Mouse (Mus musculus) hindbrain, embryonic 12.5 days (tissue): ENCODE measurements at regions not wholly inside any gene's neighbourhood (a gene's known extent, or its start where the extent isn't known, plus 50 kb on each side); places are given as distances from the start of the nearest gene placed in this dataset.

Experiments
- ATAC-seq: fragments of 200-750 bp; cut with Nextera tagmentation; 2 replicates; pipeline ENCODE4 v1.8.0; 2017; ENCODE audit warnings: moderate TSS enrichment; ENCODE audit not compliant: low FRiP score
- H3K27ac ChIP-seq: fragments of 300-500 bp; sonication (generic); 2 replicates; pipeline ENCODE4 v1.5.1; 2016; ENCODE audit warnings: mild to moderate bottlenecking
- H3K27me3 ChIP-seq: fragments of 300-500 bp; sonication (generic); 2 replicates; pipeline ENCODE4 v1.6.1; 2016; ENCODE audit warnings: mild to moderate bottlenecking
- H3K36me3 ChIP-seq: fragments of 300-500 bp; sonication (generic); 2 replicates; pipeline ENCODE4 v1.6.1; 2016; ENCODE audit warnings: mild to moderate bottlenecking
- H3K4me1 ChIP-seq: fragments of 300-500 bp; sonication (generic); 2 replicates; pipeline ENCODE4 v1.6.1; 2016
- H3K4me2 ChIP-seq: fragments of 300-500 bp; sonication (generic); replicated peaks from 2 replicates; pipeline ENCODE4 v1.6.1; 2016; ENCODE audit warnings: mild to moderate bottlenecking
- H3K4me3 ChIP-seq: fragments of 300-500 bp; sonication (generic); 2 replicates; pipeline ENCODE4 v1.5.1; 2016; ENCODE audit warnings: mild to moderate bottlenecking
- H3K9ac ChIP-seq: fragments of 300-500 bp; sonication (generic); 2 replicates; pipeline ENCODE4 v1.6.1; 2016; ENCODE audit warnings: mild to moderate bottlenecking, moderate library complexity
- H3K9me3 ChIP-seq: fragments of 300-500 bp; sonication (generic); replicated peaks from 2 replicates; pipeline ENCODE4 v1.6.1; 2016; ENCODE audit warnings: mild to moderate bottlenecking
- WGBS: fragments of 180-500 bp; shearing (Covaris S2); methylation state at CpG from one replicate; pipeline ENCODE4 v1.1.7; 2016; 5-methylcytosine and 5-hydroxymethylcytosine counted together

GRCm38 (mm10) chr2:160256251-160256650, 77.7 kb downstream of the Gm826 start:
- Histone ChIP-seq H3K27ac (no peak overlapping the region), H3K27me3 (no peaks in the 10 kb centered on the region), H3K9ac (no peak overlapping the region), H3K4me1 (no peaks in the 10 kb centered on the region), H3K4me2 (no peak overlapping the region), H3K36me3 (no peaks in the 10 kb centered on the region), H3K9me3 (no peaks in the 10 kb centered on the region), H3K4me3 (no peak overlapping the region)
- ATAC-seq, result no peak
- WGBS, result 82% methylated on average over 7 of the region's 7 CpGs

GRCm38 (mm10) chr2:160250228-160250627, 83.7 kb downstream of the Gm826 start:
- Histone ChIP-seq H3K9me3 (no peaks in the 10 kb centered on the region), H3K36me3 (no peaks in the 10 kb centered on the region), H3K9ac (no peak overlapping the region), H3K27me3 (no peaks in the 10 kb centered on the region), H3K4me2 (no peak overlapping the region), H3K27ac (no peak overlapping the region), H3K4me3 (no peak overlapping the region), H3K4me1 (peaks cover 13% of the 10 kb centered on the region; the same call in 1 of the 2 replicates)
- 89% methylated on average over 3 of the region's 3 CpGs for WGBS
- no peak for ATAC-seq

- Histone ChIP-seq H3K27me3 (no peaks in the 10 kb centered on the region), H3K4me2 (no peak overlapping the region), H3K36me3 (no peaks in the 10 kb centered on the region), H3K9me3 (no peaks in the 10 kb centered on the region), H3K27ac (no peak overlapping the region), H3K4me3 (no peak overlapping the region), H3K9ac (no peak overlapping the region), H3K4me1 (peaks cover 13% of the 10 kb centered on the region; the same call in 1 of the 2 replicates)
- 53% methylated on average over 9 of the region's 9 CpGs for WGBS
- ATAC-seq, result peak; percentile 79; the same call in 1 of the 2 replicates
Observed at GRCm38 (mm10) chr2:160249104-160250093, 84.6 kb downstream of the Gm826 start.

GRCm38 (mm10) chr2:160247286-160247685, 86.7 kb downstream of the Gm826 start:
- no peak overlapping the region for H3K4me3 ChIP-seq
- no peak overlapping the region for H3K27ac ChIP-seq
- H3K4me2 ChIP-seq, result no peak overlapping the region
- no peak for ATAC-seq
- no peaks in the 10 kb centered on the region for H3K9me3 ChIP-seq
- H3K36me3 ChIP-seq, result no peaks in the 10 kb centered on the region
- 83% methylated on average over 6 of the region's 6 CpGs for WGBS
- no peaks in the 10 kb centered on the region for H3K27me3 ChIP-seq
- peaks cover 13% of the 10 kb centered on the region; the same call in 1 of the 2 replicates for H3K4me1 ChIP-seq
- H3K9ac ChIP-seq, result no peak overlapping the region

- H3K4me3 ChIP-seq, result no peak overlapping the region
- H3K4me1 ChIP-seq, result peaks cover 13% of the 10 kb centered on the region; the same call in 1 of the 2 replicates
- H3K4me2 ChIP-seq, result no peak overlapping the region
- H3K36me3 ChIP-seq, result no peaks in the 10 kb centered on the region
- H3K27ac ChIP-seq, result no peak overlapping the region
- 73% methylated on average over 1 of the region's 1 CpGs for WGBS
- no peak overlapping the region for H3K9ac ChIP-seq
- ATAC-seq, result no peak
- no peaks in the 10 kb centered on the region for H3K27me3 ChIP-seq
- no peaks in the 10 kb centered on the region for H3K9me3 ChIP-seq
Observed at GRCm38 (mm10) chr2:160246356-160246755, 87.6 kb downstream of the Gm826 start.

- ATAC-seq, result no peak
Observed at GRCm38 (mm10) chr2:160244866-160245265, 89.1 kb downstream of the Gm826 start.

GRCm38 (mm10) chr2:160240531-160241379, 93.2 kb downstream of the Gm826 start:
- Histone ChIP-seq H3K36me3 (no peaks in the 10 kb centered on the region), H3K27ac (no peak overlapping the region), H3K9ac (no peak overlapping the region), H3K27me3 (peaks cover 5% of the 10 kb centered on the region; the same call in 1 of the 2 replicates), H3K9me3 (no peaks in the 10 kb centered on the region), H3K4me2 (no peak overlapping the region), H3K4me1 (no peaks in the 10 kb centered on the region), H3K4me3 (no peak overlapping the region)
- 78% methylated on average over 12 of the region's 12 CpGs for WGBS
- ATAC-seq, result no peak

More at GRCm38 (mm10) chr2:160244866-160245265, 89.1 kb downstream of the Gm826 start:
- Histone ChIP-seq H3K4me1 (peaks cover 13% of the 10 kb centered on the region; the same call in 1 of the 2 replicates), H3K27me3 (0 out of 2 replicates have a peak, but pooled peaks cover 5% of the 10 kb centered on the region), H3K4me2 (no peak overlapping the region), H3K36me3 (no peaks in the 10 kb centered on the region), H3K9ac (no peak overlapping the region), H3K4me3 (no peak overlapping the region), H3K27ac (no peak overlapping the region), H3K9me3 (no peaks in the 10 kb centered on the region)
- 26% methylated on average over 7 of the region's 7 CpGs for WGBS

- H3K9me3 ChIP-seq, result no peaks in the 10 kb centered on the region; the same call in 1 of the 2 replicates
- no peak for ATAC-seq
- H3K9ac ChIP-seq, result no peak overlapping the region
- H3K4me2 ChIP-seq, result no peak overlapping the region
- no peak overlapping the region for H3K27ac ChIP-seq
- H3K27me3 ChIP-seq, result peaks cover 5% of the 10 kb centered on the region; the same call in 1 of the 2 replicates
- no peaks in the 10 kb centered on the region for H3K36me3 ChIP-seq
- H3K4me3 ChIP-seq, result no peak overlapping the region
- H3K4me1 ChIP-seq, result no peaks in the 10 kb centered on the region
- WGBS, result 82% methylated on average over 3 of the region's 3 CpGs
Observed at GRCm38 (mm10) chr2:160237436-160238104, 96.4 kb downstream of the Gm826 start.

- Histone ChIP-seq H3K27me3 (peaks cover 5% of the 10 kb centered on the region; the same call in 1 of the 2 replicates), H3K36me3 (no peaks in the 10 kb centered on the region), H3K9ac (no peak overlapping the region), H3K4me3 (no peak overlapping the region), H3K9me3 (no peaks in the 10 kb centered on the region; the same call in 1 of the 2 replicates), H3K4me2 (no peak overlapping the region), H3K27ac (no peak overlapping the region), H3K4me1 (no peaks in the 10 kb centered on the region)
- WGBS, result 90% methylated on average over 7 of the region's 7 CpGs
- ATAC-seq, result no peak
Observed at GRCm38 (mm10) chr2:160236806-160237205, 97.2 kb downstream of the Gm826 start.

- ATAC-seq, result no peak
- no peak overlapping the region for H3K9ac ChIP-seq
- no peak overlapping the region for H3K4me2 ChIP-seq
- 82% methylated on average over 8 of the region's 8 CpGs for WGBS
- peaks cover 4% of the 10 kb centered on the region; the same call in 1 of the 2 replicates for H3K27me3 ChIP-seq
- no peaks in the 10 kb centered on the region for H3K4me1 ChIP-seq
- no peak overlapping the region for H3K27ac ChIP-seq
- H3K4me3 ChIP-seq, result no peak overlapping the region
- H3K36me3 ChIP-seq, result no peaks in the 10 kb centered on the region
- H3K9me3 ChIP-seq, result no peaks in the 10 kb centered on the region; the same call in 1 of the 2 replicates
Observed at GRCm38 (mm10) chr2:160230786-160231185, 103.2 kb downstream of the Gm826 start.

GRCm38 (mm10) chr2:160228331-160229035, 105.5 kb downstream of the Gm826 start:
- Histone ChIP-seq H3K27me3 (peaks cover 22% of the 10 kb centered on the region), H3K4me1 (no peaks in the 10 kb centered on the region), H3K9me3 (no peaks in the 10 kb centered on the region), H3K36me3 (no peaks in the 10 kb centered on the region), H3K27ac (no peak overlapping the region), H3K4me3 (no peak overlapping the region), H3K9ac (no peak overlapping the region), H3K4me2 (no peak overlapping the region)
- 75% methylated on average over 8 of the region's 8 CpGs for WGBS
- ATAC-seq, result no peak
